Mouse (Mus musculus) embryonic facial prominence, embryonic 10.5 days (tissue): ENCODE results near the gene Fgd5. TPM values are rescaled to one million over a fixed set of nuclear protein-coding genes. Genes with fewer than 3 reads are reported as not detected.
"Not testable (repeated sequence)": the region's sequence is repeated elsewhere in the genome, so short reads cannot be mapped to it uniquely, and the experiment has no call there.

Experiments
- DNase-seq: peaks from one replicate; pipeline ENCODE4 v3.0.0-alpha.2; 2017; ENCODE audit warnings: low spot score
- H3K27ac ChIP-seq: fragments of 300-500 bp; sonication (generic); replicated peaks from 2 replicates; pipeline ENCODE4 v1.5.1; 2016; ENCODE audit warnings: mild to moderate bottlenecking
- H3K27me3 ChIP-seq: fragments of 300-500 bp; sonication (generic); replicated peaks from 2 replicates; pipeline ENCODE4 v1.6.1; 2016; ENCODE audit warnings: low read depth, mild to moderate bottlenecking; ENCODE audit not compliant: poor library complexity, severe bottlenecking
- H3K36me3 ChIP-seq: fragments of 300-500 bp; sonication (generic); replicated peaks from 2 replicates; pipeline ENCODE4 v1.6.1; 2016; ENCODE audit warnings: mild to moderate bottlenecking, moderate library complexity
- H3K4me1 ChIP-seq: fragments of 300-500 bp; sonication (generic); 2 replicates; pipeline ENCODE4 v1.6.1; 2016
- H3K4me3 ChIP-seq: fragments of 300-500 bp; sonication (generic); 2 replicates; pipeline ENCODE4 v1.5.1; 2016; ENCODE audit warnings: mild to moderate bottlenecking, moderate library complexity
- H3K9me3 ChIP-seq: fragments of 300-500 bp; sonication (generic); 2 replicates; pipeline ENCODE4 v1.6.1; 2016; ENCODE audit warnings: mild to moderate bottlenecking
- WGBS: fragments of 180-500 bp; shearing (Covaris S2); methylation state at CpG from one replicate; pipeline ENCODE4 v1.1.7; 2016; 5-methylcytosine and 5-hydroxymethylcytosine counted together
- polyA plus RNA-seq: library from polyadenylated mRNA; unstranded; fragments of >200 nt; fragmentation: Nextera tagmentation; extraction: Ambion mirVana; gene quantifications from 2 replicates; pipeline ENCODE4 v1.2.1, GENCODE M21; 2016

Gene Fgd5
- 6.2 and 7.1 TPM in 2 replicates for polyA plus RNA-seq

- H3K27me3 ChIP-seq: peaks cover 56% of the 10 kb centered on the region
- WGBS: under 1% methylated on average over 62 of the region's 62 CpGs
- H3K9me3 ChIP-seq: no peaks in the 10 kb centered on the region
- H3K36me3 ChIP-seq: no peaks in the 10 kb centered on the region
- DNase-seq: peak; percentile 71
- H3K4me1 ChIP-seq: peaks cover 18% of the 10 kb centered on the region
- H3K27ac ChIP-seq: peak within 1 kb of the TSS; percentile 75
- H3K4me3 ChIP-seq: peak within 1 kb of the TSS; percentile 72
Measured at GRCm38 (mm10) chr6:91978371-91979300, at the start of gene Fgd5. Gene Fgd5, plus strand, starts transcription at chr6:91978878.

- no peak for DNase-seq
- Histone ChIP-seq H3K4me1 (no peaks in the 10 kb centered on the region), H3K36me3 (no peaks in the 10 kb centered on the region), H3K27ac (no peak overlapping the region), H3K9me3 (no peaks in the 10 kb centered on the region), H3K4me3 (no peak overlapping the region), H3K27me3 (no peaks in the 10 kb centered on the region)
- WGBS: 84% methylated on average over 5 of the region's 5 CpGs
Measured at GRCm38 (mm10) chr6:91931231-91931630, 47.4 kb upstream of the Fgd5 start.

- Histone ChIP-seq H3K4me3 (no peak overlapping the region), H3K36me3 (no peaks in the 10 kb centered on the region), H3K9me3 (no peaks in the 10 kb centered on the region), H3K27me3 (no peaks in the 10 kb centered on the region), H3K4me1 (peaks cover 16% of the 10 kb centered on the region), H3K27ac (no peak overlapping the region)
- WGBS: 66% methylated on average over 4 of the region's 4 CpGs
- no peak for DNase-seq
Measured at GRCm38 (mm10) chr6:91938491-91938890, 40.2 kb upstream of the Fgd5 start.

GRCm38 (mm10) chr6:91948426-91948825, 30.3 kb upstream of the Fgd5 start:
- no peaks in the 10 kb centered on the region for H3K36me3 ChIP-seq
- 90% methylated on average over 2 of the region's 2 CpGs for WGBS
- 0 out of 2 replicates have a peak, but pooled peaks cover 5% of the 10 kb centered on the region for H3K27me3 ChIP-seq
- no peak overlapping the region for H3K4me3 ChIP-seq
- no peak overlapping the region for H3K27ac ChIP-seq
- DNase-seq: no peak
- H3K9me3 ChIP-seq: no peaks in the 10 kb centered on the region
- H3K4me1 ChIP-seq: peaks cover 23% of the 10 kb centered on the region

- not testable (repeated sequence) for H3K27me3 ChIP-seq, H3K36me3 ChIP-seq, DNase-seq, H3K27ac ChIP-seq, H3K9me3 ChIP-seq, H3K4me3 ChIP-seq
- WGBS: 14% methylated on average over 3 of the region's 8 CpGs
- H3K4me1 ChIP-seq: peaks cover 13% of the 10 kb centered on the region
Measured at GRCm38 (mm10) chr6:91958015-91958414, 20.7 kb upstream of the Fgd5 start.

- Histone ChIP-seq H3K36me3 (no peaks in the 10 kb centered on the region), H3K4me1 (peaks cover 13% of the 10 kb centered on the region), H3K9me3 (no peaks in the 10 kb centered on the region), H3K27ac (peak overlapping the region; percentile 63), H3K27me3 (0 out of 2 replicates have a peak, but pooled peaks cover 7% of the 10 kb centered on the region), H3K4me3 (no peak overlapping the region)
- WGBS: 43% methylated on average over 8 of the region's 8 CpGs
- peak; percentile 20 for DNase-seq
Measured at GRCm38 (mm10) chr6:91960028-91960811, 18.5 kb upstream of the Fgd5 start.

GRCm38 (mm10) chr6:91963429-91963828, 15.2 kb upstream of the Fgd5 start:
- Histone ChIP-seq H3K27me3 (no peaks in the 10 kb centered on the region), H3K4me3 (no peak overlapping the region), H3K9me3 (no peaks in the 10 kb centered on the region), H3K36me3 (no peaks in the 10 kb centered on the region), H3K4me1 (peaks cover 13% of the 10 kb centered on the region), H3K27ac (no peak overlapping the region)
- no peak for DNase-seq
- WGBS: 45% methylated on average over 4 of the region's 4 CpGs

GRCm38 (mm10) chr6:91965060-91965459, 13.6 kb upstream of the Fgd5 start:
- no peak overlapping the region for H3K27ac ChIP-seq
- H3K9me3 ChIP-seq: no peaks in the 10 kb centered on the region
- no peak overlapping the region for H3K4me3 ChIP-seq
- H3K27me3 ChIP-seq: no peaks in the 10 kb centered on the region
- H3K36me3 ChIP-seq: no peaks in the 10 kb centered on the region
- 91% methylated on average over 8 of the region's 8 CpGs for WGBS
- no peak for DNase-seq
- peaks cover 8% of the 10 kb centered on the region for H3K4me1 ChIP-seq

GRCm38 (mm10) chr6:91966006-91966405, 12.7 kb upstream of the Fgd5 start:
- H3K9me3 ChIP-seq: no peaks in the 10 kb centered on the region
- H3K4me1 ChIP-seq: no peaks in the 10 kb centered on the region
- no peaks in the 10 kb centered on the region for H3K27me3 ChIP-seq
- no peak overlapping the region for H3K4me3 ChIP-seq
- no peak for DNase-seq
- H3K27ac ChIP-seq: no peak overlapping the region
- H3K36me3 ChIP-seq: no peaks in the 10 kb centered on the region
- 56% methylated on average over 6 of the region's 6 CpGs for WGBS

- Histone ChIP-seq H3K4me1 (peaks cover 15% of the 10 kb centered on the region), H3K4me3 (no peak overlapping the region), H3K27ac (peak overlapping the region; percentile 80), H3K36me3 (no peaks in the 10 kb centered on the region), H3K27me3 (peaks cover 10% of the 10 kb centered on the region), H3K9me3 (no peaks in the 10 kb centered on the region)
- DNase-seq: peak; percentile 61
- WGBS: 42% methylated on average over 9 of the region's 9 CpGs
Measured at GRCm38 (mm10) chr6:91972201-91972646, 6.5 kb upstream of the Fgd5 start.

GRCm38 (mm10) chr6:91973972-91974371, 4.7 kb upstream of the Fgd5 start:
- DNase-seq: no peak
- H3K27ac ChIP-seq: no peak overlapping the region
- no peaks in the 10 kb centered on the region for H3K36me3 ChIP-seq
- peaks cover 26% of the 10 kb centered on the region for H3K27me3 ChIP-seq
- no peaks in the 10 kb centered on the region for H3K9me3 ChIP-seq
- H3K4me3 ChIP-seq: no peak overlapping the region
- 77% methylated on average over 6 of the region's 6 CpGs for WGBS
- peaks cover 22% of the 10 kb centered on the region for H3K4me1 ChIP-seq

- 9% methylated on average over 23 of the region's 23 CpGs for WGBS
- Histone ChIP-seq H3K9me3 (no peaks in the 10 kb centered on the region), H3K27me3 (peaks cover 56% of the 10 kb centered on the region), H3K4me1 (peaks cover 18% of the 10 kb centered on the region), H3K27ac (peak overlapping the region; percentile 75; the same call in 1 of the 2 replicates), H3K36me3 (no peaks in the 10 kb centered on the region), H3K4me3 (peak overlapping the region; percentile 72)
- DNase-seq: peak; percentile 21
Measured at GRCm38 (mm10) chr6:91979301-91979996, 771 bp downstream of the Fgd5 start.
